ENCODE assay signal across 7 mouse cellular contexts in genomic region chr8:111940171-111941100, GRCm38 (mm10). TPM values are rescaled to one million over a fixed set of nuclear protein-coding genes. Genes with fewer than 3 reads are reported as not detected.
DNase-seq lines count a peak whose midpoint lies in the region; ATAC-seq lines count a peak whose summit lies in the region.

Gene Gabarapl2, plus strand, starts transcription at chr8:111940703.

- H3K27me3 ChIP-seq in intestine, embryonic 15.5 days (replicated peaks), result no peaks in the 10 kb centered on the region
- H3K27me3 ChIP-seq in midbrain, embryonic 10.5 days (ENCODE audit: low read depth, poor library complexity, severe bottlenecking), result no peaks in the 10 kb centered on the region

- H3K27ac ChIP-seq in intestine, embryonic 15.5 days, result peak within 1 kb of the TSS; percentile 79
- peak within 1 kb of the TSS; percentile 88 for H3K27ac ChIP-seq in midbrain, embryonic 10.5 days (replicated peaks)

- H3K4me1 ChIP-seq in intestine, embryonic 15.5 days (replicated peaks), result peaks cover 10% of the 10 kb centered on the region; the same call in 1 of the 2 replicates
- peaks cover 20% of the 10 kb centered on the region for H3K4me1 ChIP-seq in midbrain, embryonic 10.5 days

- WGBS in intestine, embryonic 15.5 days, result under 1% methylated on average over 65 of the region's 65 CpGs
- WGBS in midbrain, embryonic 10.5 days, result under 1% methylated on average over 65 of the region's 65 CpGs

- H3K4me3 ChIP-seq in intestine, embryonic 15.5 days (replicated peaks), result peak within 1 kb of the TSS; percentile 98
- peak within 1 kb of the TSS; percentile 99 for H3K4me3 ChIP-seq in midbrain, embryonic 10.5 days

- H3K9me3 ChIP-seq in intestine, embryonic 15.5 days, result no peaks in the 10 kb centered on the region
- no peaks in the 10 kb centered on the region for H3K9me3 ChIP-seq in midbrain, embryonic 10.5 days (replicated peaks)

- peak within 1 kb of the TSS; percentile 88 for H3K4me2 ChIP-seq in intestine, embryonic 15.5 days (replicated peaks)

- ATAC-seq in intestine, embryonic 15.5 days, result peak; percentile 97

- intact Hi-C loops in gastrocnemius, postnatal 36 days (cut with DNase I), result no loop called here
- intact Hi-C loops in left cerebral cortex, postnatal 25 days (cut with DNase I), result loop anchor here (2.0 kb wide), 1 partner anchor 50 kb away; no protein-coding TSS in a partner anchor

- DNase-seq in adrenal gland, adult 2 months, result peak; percentile 98
- peak; percentile 93 for DNase-seq in embryo, embryonic 11.5 days (ENCODE audit: low read depth, low spot score)
- peak; percentile 94 to 96 for DNase-seq in gastrocnemius, postnatal 36 days
- peak; percentile 98 for DNase-seq in left cerebral cortex, postnatal 25 days (ENCODE audit: low spot score in 2 of 2)
- DNase-seq in midbrain, embryonic 10.5 days (ENCODE audit: low spot score), result peak; percentile 96
- peak; percentile 94 for DNase-seq in right cerebral cortex, postnatal 4 days

- H3K36me3 ChIP-seq in intestine, embryonic 15.5 days, result 0 out of 2 replicates have a peak, but pooled peaks cover 3% of the 10 kb centered on the region
- H3K36me3 ChIP-seq in midbrain, embryonic 10.5 days, result peaks cover 36% of the 10 kb centered on the region

- H3K9ac ChIP-seq in intestine, embryonic 15.5 days, result peak within 1 kb of the TSS; percentile 89

RNA-seq across cellular contexts. Expression of gene Gabarapl2, which starts in this region (rescaled TPM):
- total RNA-seq in adrenal gland, adult 2 months (2021), result 100 to 1,000 TPM; 124 to 166 TPM
- 15.0 and 15.4 TPM in 2 replicates for polyA plus RNA-seq in adrenal gland, adult 2 months (2012; rRNA removed)
- total RNA-seq in gastrocnemius, postnatal 36 days (2021), result 10 to 100 TPM; 90.1 to 93.5 TPM
- polyA plus RNA-seq in intestine, embryonic 15.5 days (2015; fragmentation: Nextera tagmentation; extraction: Ambion mirVana), result 194 and 215 TPM in 2 replicates
- 100 to 1,000 TPM; 219 to 220 TPM for total RNA-seq in left cerebral cortex, postnatal 25 days (2021)
- 235 and 259 TPM in 2 replicates for polyA plus RNA-seq in midbrain, embryonic 10.5 days (2016; fragmentation: Nextera tagmentation; extraction: Ambion mirVana)

Comparison
In these comparisons a context has a peak if more than half of its experiments do, and no peak if none do; other contexts are left out.
1. Peak in every context shown above with its lines: DNase-seq, ATAC-seq, H3K4me3 ChIP-seq and H3K27ac ChIP-seq.
2. RNA of gene Gabarapl2 (polyA plus RNA-seq): 235 to 259 TPM in midbrain, embryonic 10.5 days and 194 to 215 TPM in intestine, embryonic 15.5 days; 15.0 to 15.4 TPM in adrenal gland, adult 2 months; every median in the first group is over 10 times any median in the second.